ENCODE assay signal across 11 mouse cellular contexts in genomic region chr7:65044280-65044679, GRCm38 (mm10).
DNase-seq lines count a peak whose midpoint lies in the region; ATAC-seq and TF ChIP-seq lines count a peak whose summit lies in the region.
"Had no signal": no experiment of that assay in that cellular context is flagged by ENCODE, and none has a peak within 500 bp of the region (broad histone marks: within the 10 kb centered on the region; RNA-seq: fewer than 3 reads in every experiment).

No protein-coding gene starts in this region.

- H3K27ac ChIP-seq in midbrain, embryonic 10.5 days (replicated peaks) = 0 out of 2 replicates have a peak overlapping the region, but pooled peaks have one; percentile 38
- H3K27ac ChIP-seq in midbrain, embryonic 11.5 days (ENCODE audit: low read depth, low read length) = no peak overlapping the region
- H3K27ac ChIP-seq in lung, postnatal 0 days (ENCODE audit: low read length) = no peak overlapping the region
- H3K27ac ChIP-seq: heart, embryonic 13.5 days had no signal

- no peaks in the 10 kb centered on the region for H3K36me3 ChIP-seq in midbrain, embryonic 10.5 days
- no peaks in the 10 kb centered on the region for H3K36me3 ChIP-seq in midbrain, embryonic 11.5 days (ENCODE audit: control insufficient read depth, insufficient read depth, low read length)
- no peaks in the 10 kb centered on the region for H3K36me3 ChIP-seq in lung, postnatal 0 days (ENCODE audit: insufficient read depth, low read length)
- H3K36me3 ChIP-seq: heart, embryonic 13.5 days had no signal

- no peaks in the 10 kb centered on the region for H3K27me3 ChIP-seq in midbrain, embryonic 10.5 days (ENCODE audit: low read depth, poor library complexity, severe bottlenecking)
- H3K27me3 ChIP-seq in midbrain, embryonic 11.5 days (ENCODE audit: control insufficient read depth, insufficient read depth, low read length) = no peaks in the 10 kb centered on the region
- no peaks in the 10 kb centered on the region for H3K27me3 ChIP-seq in lung, postnatal 0 days (replicated peaks; ENCODE audit: insufficient read depth, low read length)
- H3K27me3 ChIP-seq: heart, embryonic 13.5 days had no signal

- H3K9ac ChIP-seq in midbrain, embryonic 11.5 days (ENCODE audit: low read length) = no peak overlapping the region
- H3K9ac ChIP-seq in lung, postnatal 0 days (replicated peaks; ENCODE audit: low read depth) = no peak overlapping the region
- H3K9ac ChIP-seq: heart, embryonic 13.5 days had no signal

- H3K4me1 ChIP-seq in midbrain, embryonic 10.5 days = peaks cover 17% of the 10 kb centered on the region
- peaks cover 9% of the 10 kb centered on the region; the same call in 1 of the 2 replicates for H3K4me1 ChIP-seq in midbrain, embryonic 11.5 days (ENCODE audit: control insufficient read depth, insufficient read depth, low read length)
- H3K4me1 ChIP-seq in lung, postnatal 0 days (ENCODE audit: insufficient read depth, low read depth, low read length) = no peaks in the 10 kb centered on the region
- H3K4me1 ChIP-seq: heart, embryonic 13.5 days had no signal

- DNase-seq in midbrain, embryonic 10.5 days (ENCODE audit: low spot score) = no peak
- DNase-seq in midbrain, embryonic 11.5 days (ENCODE audit: low spot score, missing footprints) = no peak
- DNase-seq in cerebellum, postnatal 25 days = peak; percentile 72 to 85
- peak; percentile 6 for DNase-seq in lung, postnatal 0 days (ENCODE audit: low spot score)
- DNase-seq in right cerebral cortex, postnatal 25 days = no peak
- no peak for DNase-seq in heart, adult 11 months
- no peak for DNase-seq in gastrocnemius, adult 8-10 months (ENCODE audit: low spot score in 2 of 2)
- no peak for DNase-seq in ovary, postnatal 36 days (ENCODE audit: low spot score)
- DNase-seq: kidney, adult 18-20 months; layer of hippocampus, postnatal 36 days had no signal

- WGBS in midbrain, embryonic 10.5 days = 82% methylated on average over 6 of the region's 6 CpGs
- 71% methylated on average over 6 of the region's 6 CpGs for WGBS in midbrain, embryonic 11.5 days
- WGBS in lung, postnatal 0 days = 47% methylated on average over 6 of the region's 6 CpGs

- H3K9me3 ChIP-seq in midbrain, embryonic 10.5 days (replicated peaks) = no peaks in the 10 kb centered on the region
- no peaks in the 10 kb centered on the region for H3K9me3 ChIP-seq in midbrain, embryonic 11.5 days (ENCODE audit: control insufficient read depth, low read length)
- H3K9me3 ChIP-seq in lung, postnatal 0 days (ENCODE audit: low read length) = no peaks in the 10 kb centered on the region
- H3K9me3 ChIP-seq: heart, embryonic 13.5 days had no signal

- TF ChIP-seq CTCF in lung, postnatal 0 days (IDR thresholded peaks at IDR 0.05) = no peak

- H3K4me3 ChIP-seq in midbrain, embryonic 10.5 days = no peak overlapping the region
- H3K4me3 ChIP-seq in midbrain, embryonic 11.5 days (ENCODE audit: low read depth, low read length) = no peak overlapping the region
- no peak overlapping the region for H3K4me3 ChIP-seq in lung, postnatal 0 days (ENCODE audit: low read depth, low read length)
- H3K4me3 ChIP-seq: heart, embryonic 13.5 days had no signal

- ATAC-seq in midbrain, embryonic 11.5 days (ENCODE audit: low FRiP score) = no peak
- peak; percentile 71 for ATAC-seq in lung, postnatal 0 days

- no peak overlapping the region for H3K4me2 ChIP-seq in midbrain, embryonic 11.5 days
- no peak overlapping the region for H3K4me2 ChIP-seq in lung, postnatal 0 days (replicated peaks; ENCODE audit: low read depth, low read length)
- H3K4me2 ChIP-seq: heart, embryonic 13.5 days had no signal

- TF ChIP-seq EP300 in lung, postnatal 0 days (IDR thresholded peaks at IDR 0.05) = no peak

Comparison
In these comparisons a context has a peak if more than half of its experiments do, and no peak if none do; other contexts are left out.
1. DNase-seq: peak in cerebellum, postnatal 25 days (2 of 2) and lung, postnatal 0 days (single experiment); none in midbrain, embryonic 10.5 days (single experiment), midbrain, embryonic 11.5 days (single experiment), right cerebral cortex, postnatal 25 days (single experiment), heart, adult 11 months (single experiment), gastrocnemius, adult 8-10 months (0 of 2) and ovary, postnatal 36 days (single experiment).